Mouse (Mus musculus) kidney, postnatal 0 days (tissue): ENCODE data around the gene Pknox2. TPM values are rescaled to one million over a fixed set of nuclear protein-coding genes. Genes with fewer than 3 reads are reported as not detected.

Experiments
- ATAC-seq: fragments of 200-750 bp; cut with Nextera tagmentation; replicated peaks from 2 replicates; pipeline ENCODE4 v1.8.0; 2017; ENCODE audit warnings: low read depth, moderate number of reproducible peaks, moderate TSS enrichment, moderate library complexity; ENCODE audit not compliant: low FRiP score
- DNase-seq: peaks from one replicate; pipeline ENCODE4 v3.0.0-alpha.2; 2016; ENCODE audit warnings: low spot score
- H3K27ac ChIP-seq: fragments of 300-500 bp; sonication (generic); 2 replicates; pipeline ENCODE4 v1.5.1; 2014; ENCODE audit warnings: mild to moderate bottlenecking
- H3K27me3 ChIP-seq: fragments of 300-500 bp; sonication (generic); 2 replicates; pipeline ENCODE4 v1.6.1; 2014; ENCODE audit warnings: low read length, mixed read lengths; ENCODE audit not compliant: insufficient read depth
- H3K36me3 ChIP-seq: fragments of 300-500 bp; sonication (generic); 2 replicates; pipeline ENCODE4 v1.6.1; 2014; ENCODE audit warnings: low read length, mixed read lengths; ENCODE audit not compliant: insufficient read depth
- H3K4me1 ChIP-seq: fragments of 300-500 bp; sonication (generic); replicated peaks from 2 replicates; pipeline ENCODE4 v1.6.1; 2014; ENCODE audit warnings: antibody characterized with exemption, low read length, mixed read lengths; ENCODE audit not compliant: insufficient read depth
- H3K4me2 ChIP-seq: fragments of 300-500 bp; sonication (generic); 2 replicates; pipeline ENCODE4 v1.6.1; 2014; ENCODE audit warnings: mild to moderate bottlenecking, low read length, moderate library complexity, mixed read lengths
- H3K4me3 ChIP-seq: fragments of 300-500 bp; sonication (generic); replicated peaks from 2 replicates; pipeline ENCODE4 v1.5.1; 2014; ENCODE audit warnings: low read depth, low read length
- H3K9ac ChIP-seq: fragments of 300-500 bp; sonication (generic); 2 replicates; pipeline ENCODE4 v1.6.1; 2014; ENCODE audit warnings: low read depth, low read length
- H3K9me3 ChIP-seq: fragments of 300-500 bp; sonication (generic); replicated peaks from 2 replicates; pipeline ENCODE4 v1.6.1; 2016; ENCODE audit warnings: low read length, inconsistent platforms, mixed read lengths
- CTCF ChIP-seq: IDR thresholded peaks from 2 replicates; pipeline ENCODE4 v1.5.1; 2016; ENCODE audit warnings: antibody characterized with exemption, low read depth, mild to moderate bottlenecking, moderate library complexity
- WGBS: fragments of 180-500 bp; shearing (Covaris S2); extraction: QIAGEN DNeasy Blood & Tissue Kit; methylation state at CpG from one replicate; pipeline ENCODE4 v1.1.7; 2014; 5-methylcytosine and 5-hydroxymethylcytosine counted together
- polyA plus RNA-seq: library from polyadenylated mRNA; unstranded; fragments of >200 nt; fragmentation: Nextera tagmentation; extraction: Ambion mirVana; gene quantifications from 2 replicates; pipeline ENCODE4 v1.2.1, GENCODE M21; 2015

Gene Pknox2
- polyA plus RNA-seq, 1 experiment from 2014 or later, result 6.0 TPM

DNA sequence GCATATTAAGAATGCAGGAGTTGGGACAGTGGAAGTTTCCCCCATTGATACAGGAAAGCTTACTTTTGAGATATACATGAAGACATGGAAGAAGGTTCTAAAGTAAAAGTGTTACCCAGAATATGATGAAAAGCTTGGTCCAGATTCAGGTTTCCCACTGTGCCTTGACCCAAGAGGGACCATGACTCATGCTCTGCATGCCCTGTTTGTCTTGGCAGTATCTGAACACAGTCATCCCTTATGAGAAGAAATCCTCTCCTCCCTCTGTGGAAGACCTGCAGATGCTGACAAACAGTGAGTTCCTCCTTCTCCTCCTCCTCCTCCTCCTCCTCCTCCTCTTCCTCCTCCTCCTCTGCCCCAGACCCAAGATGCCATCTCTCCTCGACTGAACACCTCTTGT is 276.9 kb downstream of the Pknox2 start:
- Histone ChIP-seq H3K36me3 (no peaks in the 10 kb centered on the region), H3K27me3 (no peaks in the 10 kb centered on the region), H3K27ac (no peak overlapping the region), H3K9ac (no peak overlapping the region), H3K9me3 (no peaks in the 10 kb centered on the region), H3K4me3 (no peak overlapping the region), H3K4me1 (no peaks in the 10 kb centered on the region), H3K4me2 (no peak overlapping the region)
- no peak for TF ChIP-seq CTCF
- whole genome bisulfite sequencing, result 33% methylated on average over 1 of the region's 1 CpGs
- ATAC-seq (no peak), DNase-seq (no peak)

DNA sequence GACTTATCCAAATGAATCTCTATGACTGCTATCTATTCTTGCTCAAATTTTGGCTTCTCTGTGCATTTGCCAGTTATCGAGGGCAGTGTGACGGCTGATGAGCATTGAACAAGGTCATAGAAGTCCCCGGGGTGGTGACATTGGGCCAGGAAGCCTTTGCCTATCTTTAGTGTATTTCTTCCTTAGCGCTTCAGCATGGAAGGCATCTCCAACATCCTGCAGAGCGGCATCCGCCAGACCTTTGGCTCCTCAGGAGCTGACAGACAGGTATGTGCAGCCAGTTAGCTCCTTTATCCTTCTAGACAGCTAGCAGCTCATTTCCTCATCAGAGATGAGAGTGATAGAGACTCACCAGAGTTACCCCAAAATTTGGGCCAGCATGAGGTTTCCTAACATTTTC is 278.5 kb downstream of the Pknox2 start:
- Histone ChIP-seq H3K4me1 (no peaks in the 10 kb centered on the region), H3K4me2 (no peak overlapping the region), H3K9ac (no peak overlapping the region), H3K27me3 (no peaks in the 10 kb centered on the region), H3K4me3 (no peak overlapping the region), H3K27ac (no peak overlapping the region), H3K36me3 (no peaks in the 10 kb centered on the region), H3K9me3 (no peaks in the 10 kb centered on the region)
- WGBS, result 88% methylated on average over 6 of the region's 6 CpGs
- TF ChIP-seq CTCF, result no peak
- DNase-seq, result no peak
- ATAC-seq, result no peak

DNA sequence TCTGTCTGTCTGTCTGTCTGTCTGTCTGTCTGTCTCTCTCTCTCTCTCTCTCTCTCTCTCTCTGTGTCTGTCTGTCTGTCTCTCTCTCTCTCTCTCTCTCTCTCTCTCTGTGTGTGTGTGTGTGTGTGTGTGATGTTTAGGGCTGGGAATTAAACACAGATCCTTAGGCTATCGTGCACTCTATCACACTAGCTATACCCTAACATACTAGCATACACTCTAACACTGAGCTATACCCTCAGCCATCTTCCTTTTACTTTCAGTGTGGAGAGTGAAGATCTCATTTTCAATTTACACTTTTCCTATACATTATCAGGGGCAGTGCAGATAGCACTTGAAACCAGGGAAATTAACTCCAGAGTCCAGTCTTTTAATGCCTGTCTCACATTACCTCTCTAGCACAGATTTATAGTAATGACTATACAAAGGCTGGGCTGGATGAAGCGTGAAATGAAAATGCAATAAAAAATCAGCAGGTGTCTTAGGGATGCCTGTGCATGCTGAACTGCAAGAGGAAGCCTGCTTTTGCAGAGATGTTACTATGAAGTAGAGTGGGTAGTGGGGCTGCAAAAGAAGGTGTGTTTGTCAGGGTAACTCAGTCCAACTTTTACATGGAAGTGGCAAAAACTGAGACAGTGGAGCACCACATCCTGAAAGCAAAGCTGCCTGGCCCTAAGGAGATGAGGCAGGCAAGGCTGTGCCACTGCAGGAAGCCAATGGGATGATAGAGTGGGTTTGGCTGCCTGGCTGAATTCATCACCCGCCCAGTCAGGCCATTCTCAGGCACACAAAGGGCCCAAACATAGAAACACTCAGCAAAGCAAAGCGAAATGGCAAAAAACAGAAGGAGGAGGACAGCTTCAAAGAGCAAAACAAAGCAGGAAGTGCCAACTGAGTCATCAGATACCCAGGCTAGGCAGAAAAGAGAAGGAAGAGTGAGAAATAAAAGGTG is 282.1 kb downstream of the Pknox2 start:
- H3K4me1 ChIP-seq, result no peaks in the 10 kb centered on the region
- 38% methylated on average over 4 of the region's 4 CpGs for WGBS
- H3K36me3 ChIP-seq, result no peaks in the 10 kb centered on the region
- H3K4me2 ChIP-seq, result no peak overlapping the region
- no peak overlapping the region for H3K4me3 ChIP-seq
- H3K27me3 ChIP-seq, result no peaks in the 10 kb centered on the region
- no peaks in the 10 kb centered on the region for H3K9me3 ChIP-seq
- ATAC-seq, result no peak
- H3K27ac ChIP-seq, result no peak overlapping the region
- TF ChIP-seq CTCF, result no peak
- H3K9ac ChIP-seq, result no peak overlapping the region
- DNase-seq, result peak; percentile 46

DNA sequence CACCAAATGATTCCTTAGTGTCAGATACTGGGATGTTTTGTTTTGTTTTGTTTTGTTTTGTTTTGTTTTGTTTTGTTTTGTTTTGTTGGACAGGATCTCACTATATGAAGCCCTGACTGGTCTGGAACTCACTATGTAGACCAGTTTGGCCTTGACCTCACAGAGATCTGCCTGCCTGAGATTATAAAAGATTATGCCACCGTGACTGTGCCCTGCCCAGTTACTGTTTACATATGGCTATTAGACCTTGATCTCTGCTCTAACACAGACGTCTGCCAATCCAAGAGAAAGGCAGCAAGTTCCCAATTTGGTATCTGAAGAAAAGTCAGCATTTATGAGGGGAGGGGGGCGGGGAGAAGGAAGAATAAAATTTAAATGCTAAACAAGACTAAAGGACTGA is 283.5 kb downstream of the Pknox2 start:
- DNase-seq (no peak), ATAC-seq (no peak)
- no peak for TF ChIP-seq CTCF
- Histone ChIP-seq H3K27me3 (no peaks in the 10 kb centered on the region), H3K4me1 (no peaks in the 10 kb centered on the region), H3K27ac (no peak overlapping the region), H3K4me3 (no peak overlapping the region), H3K9me3 (no peaks in the 10 kb centered on the region), H3K9ac (no peak overlapping the region), H3K36me3 (no peaks in the 10 kb centered on the region), H3K4me2 (no peak overlapping the region)
- 45% methylated on average over 3 of the region's 3 CpGs for WGBS

DNA sequence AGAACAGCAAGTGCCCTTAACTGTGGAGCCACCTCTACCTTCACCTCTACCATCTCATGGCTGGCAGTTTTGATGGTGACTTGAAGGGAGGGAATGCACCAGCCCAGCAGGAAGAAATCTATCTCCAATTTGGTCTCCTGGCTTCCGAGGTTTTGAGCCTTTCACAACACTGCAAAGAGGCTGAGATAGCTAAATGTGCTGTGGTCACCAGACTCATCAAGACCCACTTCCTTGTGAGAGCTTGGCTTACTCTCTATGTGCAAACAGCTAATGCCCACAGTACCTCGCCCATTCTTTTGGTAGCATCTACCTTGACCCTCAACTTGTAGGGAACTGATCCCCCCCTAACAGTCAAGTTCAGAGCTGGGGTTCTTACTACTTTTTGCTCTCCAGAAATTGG is 284.6 kb downstream of the Pknox2 start:
- WGBS, result 82% methylated on average over 2 of the region's 2 CpGs

DNA sequence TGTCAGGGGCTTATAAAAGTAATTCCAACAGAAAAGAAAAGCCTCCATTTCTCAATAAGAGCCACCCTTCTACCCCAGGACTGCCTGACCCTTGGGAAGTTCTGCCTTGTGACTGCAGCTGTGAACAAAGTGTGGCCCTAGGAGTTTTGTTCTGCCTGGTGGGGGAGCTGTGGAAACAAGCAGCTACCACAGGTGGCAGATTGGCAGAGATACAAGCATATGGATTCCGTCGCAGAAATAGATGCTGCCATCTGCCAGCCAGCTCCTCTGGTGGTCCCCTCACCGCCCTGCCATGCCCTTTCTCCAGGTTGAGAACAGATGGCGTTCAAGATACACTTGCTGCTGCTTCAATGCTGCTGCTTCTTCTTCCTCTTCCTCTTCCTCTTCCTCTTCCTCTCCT is 288.5 kb downstream of the Pknox2 start:
- no peak overlapping the region for H3K27ac ChIP-seq
- no peaks in the 10 kb centered on the region for H3K36me3 ChIP-seq
- no peaks in the 10 kb centered on the region for H3K4me1 ChIP-seq
- no peak overlapping the region for H3K4me2 ChIP-seq
- H3K4me3 ChIP-seq, result no peak overlapping the region
- no peak for DNase-seq
- no peak for ATAC-seq
- H3K27me3 ChIP-seq, result no peaks in the 10 kb centered on the region
- H3K9me3 ChIP-seq, result no peaks in the 10 kb centered on the region
- 52% methylated on average over 4 of the region's 4 CpGs for WGBS
- no peak for TF ChIP-seq CTCF
- H3K9ac ChIP-seq, result no peak overlapping the region

More for the DNA sequence above, 284.6 kb downstream of the Pknox2 start:
- Histone ChIP-seq H3K4me1 (no peaks in the 10 kb centered on the region), H3K9me3 (no peaks in the 10 kb centered on the region), H3K4me3 (no peak overlapping the region), H3K27ac (no peak overlapping the region), H3K9ac (no peak overlapping the region), H3K27me3 (no peaks in the 10 kb centered on the region), H3K36me3 (no peaks in the 10 kb centered on the region), H3K4me2 (no peak overlapping the region)
- DNase-seq, result no peak
- no peak for TF ChIP-seq CTCF
- no peak for ATAC-seq
